Mouse (Mus musculus): ENCODE data around the gene Agbl3.

Agbl3 gene

DNA sequence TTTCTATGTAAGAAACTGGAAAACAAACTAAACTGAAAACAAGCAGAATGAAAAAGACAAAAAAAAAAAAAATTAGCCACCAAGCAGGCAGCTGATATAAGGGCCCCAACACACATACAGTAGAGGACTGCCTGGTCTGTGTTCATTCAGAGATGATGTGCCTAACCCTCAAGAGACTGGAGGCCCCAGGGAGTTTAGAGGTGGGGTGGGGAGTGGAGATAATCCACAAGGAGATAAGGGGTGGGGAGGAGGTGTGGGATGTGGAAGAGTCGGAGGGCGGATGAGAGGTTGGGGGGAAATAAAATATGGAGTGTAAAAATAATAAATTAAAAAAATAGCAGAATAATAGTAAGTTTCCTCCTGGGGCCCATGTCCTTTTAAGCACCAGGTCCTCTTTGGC lies 25.4 kb downstream of the Agbl3 start:
- DNase-seq = no peak

DNA sequence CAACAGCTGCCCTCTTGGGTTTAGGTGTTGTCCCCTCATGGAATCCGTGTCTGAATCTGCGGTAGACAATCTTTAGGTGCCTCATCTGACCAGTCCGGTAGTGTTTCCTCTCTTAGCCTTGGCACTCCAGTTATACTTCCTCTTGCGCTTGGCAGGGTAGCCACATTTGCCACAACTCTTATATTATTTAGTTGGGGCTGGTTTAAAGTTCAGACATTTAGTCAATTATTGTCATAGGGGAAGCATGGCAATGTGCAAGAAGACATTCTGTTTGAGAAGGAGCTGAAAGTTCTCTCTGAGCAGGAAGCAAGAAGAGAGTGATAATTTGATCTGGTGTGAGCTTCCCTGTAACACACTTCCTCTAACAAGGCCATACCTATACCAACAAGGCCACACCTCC lies 30.4 kb downstream of the Agbl3 start:
- DNase-seq = no peak

DNA sequence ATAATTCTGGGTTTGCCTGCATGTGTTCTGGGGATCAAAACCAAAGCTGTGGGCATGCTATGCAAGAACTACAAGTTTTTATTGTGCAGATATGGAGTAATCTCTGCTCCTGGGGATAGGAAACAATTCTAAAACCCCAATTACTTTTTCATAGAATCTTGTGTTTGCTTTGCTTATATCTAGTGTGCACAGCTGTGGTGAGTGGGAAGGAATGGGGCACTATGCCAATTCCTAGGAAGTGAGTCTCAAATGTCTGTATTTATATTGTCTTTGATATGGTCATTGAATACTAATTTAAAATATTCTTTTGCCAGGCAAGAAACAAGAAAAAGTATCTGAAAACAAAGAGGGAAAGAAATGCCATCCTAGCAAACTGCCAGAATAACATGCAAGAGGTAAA lies 44.2 kb downstream of the Agbl3 start:
- no peak for DNase-seq

DNA sequence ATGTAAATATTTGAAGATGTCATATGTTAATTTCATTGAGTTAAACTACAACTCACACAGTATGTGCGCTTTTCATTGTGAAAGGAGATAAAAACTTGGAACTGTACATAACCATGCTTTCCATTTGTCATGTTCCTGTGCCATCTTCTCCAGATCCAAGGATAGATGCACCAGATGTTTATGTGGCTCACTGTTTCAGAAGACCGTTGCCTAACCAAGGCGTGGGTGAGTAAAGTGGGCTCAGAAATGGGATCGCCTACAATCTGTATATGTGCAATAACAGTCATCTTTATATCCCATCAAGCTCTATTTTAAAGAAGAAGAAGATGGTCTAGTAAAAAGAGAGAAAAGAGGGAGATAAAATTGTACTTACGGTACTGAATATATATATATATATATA lies 52.1 kb downstream of the Agbl3 start:
- DNase-seq = no peak

DNA sequence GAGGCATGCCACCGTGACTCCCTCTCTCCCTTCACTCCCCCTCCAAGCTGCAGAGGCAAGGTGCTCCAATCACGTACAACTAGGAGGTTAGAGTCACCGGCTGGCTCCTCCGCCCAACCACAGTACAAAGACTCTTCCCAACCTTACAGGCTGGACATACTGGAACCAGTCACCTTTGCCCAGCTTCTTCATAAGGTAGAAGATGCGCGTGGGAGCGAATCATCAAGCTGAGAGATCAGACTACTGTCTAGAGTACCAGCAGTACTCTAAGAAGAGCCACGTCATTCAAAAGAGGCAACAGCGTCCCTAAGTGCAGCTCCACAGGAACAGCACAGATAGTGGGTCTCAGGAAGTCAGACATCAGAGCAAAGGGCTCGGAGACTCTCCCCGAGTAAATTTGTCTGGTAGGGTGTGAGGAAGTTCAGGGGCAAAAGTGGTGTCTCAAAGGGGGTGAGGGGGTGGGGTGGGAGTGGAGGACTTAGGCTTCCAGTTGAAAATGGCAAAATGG lies 81.4 kb downstream of the Agbl3 start:
- no peak for DNase-seq

DNA sequence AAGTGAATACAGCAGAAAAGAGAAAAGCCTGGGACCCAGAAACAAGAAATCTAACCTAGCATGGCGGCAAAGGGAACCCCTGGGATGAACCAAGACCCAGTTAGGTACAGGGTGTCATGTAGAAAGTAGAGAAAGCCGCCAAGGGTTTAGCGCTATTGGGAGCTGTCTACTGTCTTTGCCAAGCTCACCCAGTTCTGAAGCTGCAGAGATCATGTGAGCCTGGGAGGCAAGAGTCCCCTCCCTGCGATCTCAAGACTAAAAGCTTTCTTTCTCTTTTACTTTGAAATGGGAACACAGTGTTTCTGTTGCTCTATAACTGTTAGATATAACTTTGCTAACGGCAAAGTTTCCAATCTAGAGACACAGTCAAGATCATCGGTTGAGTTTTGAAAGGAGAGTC lies 82.1 kb downstream of the Agbl3 start:
- peak; percentile 55 to 72 for DNase-seq

DNA sequence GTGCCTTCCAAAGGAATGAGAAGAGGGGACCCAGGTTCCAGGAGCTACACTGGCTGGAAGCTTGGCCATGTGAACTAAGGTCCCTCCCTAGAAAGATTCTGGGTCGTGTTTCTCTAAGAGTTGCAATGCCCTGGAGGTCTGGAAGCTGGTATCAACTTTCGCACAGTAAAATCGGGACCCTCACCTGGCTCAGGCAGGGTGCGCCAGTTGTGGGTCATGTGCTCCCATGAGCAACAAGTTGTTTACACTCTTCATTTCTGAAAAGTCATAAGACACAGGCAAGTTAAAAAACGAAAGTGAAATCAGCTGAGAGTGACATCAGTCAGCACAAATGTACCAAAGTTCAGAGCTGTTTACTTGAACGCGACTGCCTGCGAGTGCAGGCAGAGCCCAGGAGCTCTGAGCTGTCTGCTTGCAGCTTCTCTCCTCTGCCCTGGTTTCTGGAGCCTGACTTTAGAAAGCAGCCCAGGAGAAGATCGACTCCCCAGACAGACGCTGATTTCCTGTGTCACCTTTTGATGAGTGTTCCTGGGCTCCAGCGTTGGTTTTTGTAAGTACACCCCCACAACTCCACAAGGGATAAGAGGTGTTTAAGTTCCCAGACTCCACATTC lies 82.7 kb downstream of the Agbl3 start, which contains the start of gene Tmem140:
Gene Tmem140 (plus strand): TSS at position 356 of the 613 bp plus-strand sequence.
- DNase-seq = peak; percentile 60 to 72

DNA sequence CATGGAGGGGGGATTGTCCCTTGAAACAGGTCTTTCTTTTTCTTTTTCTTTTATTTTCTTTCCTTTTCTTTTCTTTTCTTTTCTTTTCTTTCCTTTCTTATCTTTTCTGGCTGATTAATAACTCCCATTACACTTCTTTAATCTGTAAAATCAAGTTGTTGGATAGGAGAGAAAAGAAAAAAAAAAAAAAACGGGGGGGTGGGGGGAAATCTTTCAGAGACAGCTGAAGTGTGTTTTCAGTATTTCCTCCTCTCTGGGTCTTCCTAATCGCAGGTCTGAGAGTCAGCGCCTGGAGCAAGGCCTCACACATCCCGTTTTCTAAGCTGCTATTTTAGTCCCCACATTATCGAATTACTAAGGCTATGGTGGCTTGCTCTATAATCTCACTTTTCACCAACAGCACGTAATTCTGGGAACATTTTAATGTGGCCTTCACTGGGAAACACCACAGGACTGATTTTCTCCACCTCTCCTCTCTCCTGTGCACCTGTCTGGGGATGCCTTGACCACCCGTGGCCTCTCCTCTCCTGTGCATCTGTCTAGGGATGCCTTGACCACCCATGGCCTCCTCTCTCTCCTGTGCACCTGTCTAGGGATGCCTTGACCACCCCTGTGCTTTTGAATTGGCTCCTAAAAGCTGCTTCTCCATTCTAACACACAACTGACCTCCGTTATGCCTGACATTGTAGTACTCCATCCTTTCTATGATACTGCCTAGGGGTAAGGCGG lies 83.7 kb downstream of the Agbl3 start:
- DNase-seq = no peak

DNA sequence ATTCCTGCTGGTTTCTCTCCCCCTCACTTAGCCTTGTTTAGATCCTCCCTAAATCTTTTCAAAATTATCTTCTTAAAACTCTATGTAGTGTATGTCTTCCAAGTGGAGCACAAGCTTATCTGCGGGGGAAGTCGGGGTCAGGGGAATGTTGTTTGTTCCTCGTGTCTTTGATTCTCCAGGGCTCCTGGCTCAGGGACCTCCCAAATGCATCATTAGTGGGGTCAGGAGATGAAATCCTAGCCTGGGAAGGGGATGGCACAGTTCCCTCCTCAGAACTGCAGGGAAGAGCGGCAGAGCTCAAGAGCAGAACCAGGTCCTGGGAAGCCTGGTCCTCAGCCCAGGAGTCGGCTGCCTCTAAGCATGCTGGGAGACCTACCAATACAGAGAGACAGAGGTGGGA lies 85.0 kb downstream of the Agbl3 start:
- peak; percentile 43 to 63 for DNase-seq

DNA sequence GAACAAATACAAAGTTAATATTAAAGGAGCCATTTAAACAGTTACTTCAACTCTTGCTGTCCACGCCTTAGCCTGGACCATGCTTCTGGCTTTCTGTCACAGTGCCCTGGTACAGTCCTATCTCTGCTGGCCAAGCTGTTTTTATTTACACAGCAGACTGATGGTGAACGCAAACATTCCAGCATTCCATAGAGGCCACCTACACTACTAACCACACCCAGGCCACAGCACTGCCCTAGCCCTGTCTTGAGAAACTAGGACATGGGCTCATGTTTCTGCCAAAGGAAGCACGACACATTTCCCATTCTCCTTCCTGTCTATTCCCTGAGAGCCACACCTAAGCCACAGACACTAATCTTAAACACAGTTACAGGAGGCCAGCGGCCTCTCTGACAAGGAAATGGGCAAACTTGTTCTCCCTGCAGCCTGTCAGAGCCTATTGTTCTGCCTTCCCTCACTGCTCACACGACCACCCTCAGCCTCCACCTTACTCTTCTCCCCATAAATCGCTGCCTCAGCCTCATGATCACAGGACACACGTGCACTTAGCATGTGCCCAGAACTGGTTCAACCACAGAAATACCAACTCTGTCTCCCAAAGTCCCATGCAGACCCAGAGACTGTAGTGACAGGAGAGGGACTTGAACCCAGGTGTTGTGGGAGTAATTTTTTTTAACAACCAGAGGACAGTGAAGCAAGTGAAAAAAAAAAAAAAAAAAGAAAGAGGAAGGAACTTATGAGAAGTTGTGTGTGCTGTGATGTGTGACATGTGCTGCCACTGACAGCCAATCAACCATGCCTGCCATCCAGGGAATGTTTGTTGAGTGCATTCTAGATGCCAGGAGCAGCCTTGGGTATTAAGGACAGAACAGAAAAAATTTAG lies 85.7 kb downstream of the Agbl3 start:
- DNase-seq = peak; percentile 56 to 76

DNA sequence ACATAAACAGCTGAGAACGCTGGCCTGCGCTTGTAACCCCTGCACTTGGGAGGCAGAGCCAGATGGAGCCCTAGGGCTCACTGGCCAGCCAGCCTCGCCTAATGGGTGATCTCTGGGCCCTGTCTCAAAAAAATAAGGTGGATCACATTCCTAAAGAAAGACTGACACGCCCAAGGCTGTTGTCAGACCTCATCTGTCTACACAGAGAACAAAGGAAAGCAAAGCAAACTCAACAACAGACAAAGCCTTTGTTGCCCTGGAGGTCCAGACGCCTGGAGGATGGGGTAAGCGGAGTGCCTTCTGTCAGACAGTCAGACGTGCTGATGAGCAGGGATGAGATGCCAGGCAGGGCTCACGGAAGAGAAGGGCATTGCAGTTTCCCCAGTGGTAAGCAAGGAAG lies 86.6 kb downstream of the Agbl3 start:
- no peak for DNase-seq

DNA sequence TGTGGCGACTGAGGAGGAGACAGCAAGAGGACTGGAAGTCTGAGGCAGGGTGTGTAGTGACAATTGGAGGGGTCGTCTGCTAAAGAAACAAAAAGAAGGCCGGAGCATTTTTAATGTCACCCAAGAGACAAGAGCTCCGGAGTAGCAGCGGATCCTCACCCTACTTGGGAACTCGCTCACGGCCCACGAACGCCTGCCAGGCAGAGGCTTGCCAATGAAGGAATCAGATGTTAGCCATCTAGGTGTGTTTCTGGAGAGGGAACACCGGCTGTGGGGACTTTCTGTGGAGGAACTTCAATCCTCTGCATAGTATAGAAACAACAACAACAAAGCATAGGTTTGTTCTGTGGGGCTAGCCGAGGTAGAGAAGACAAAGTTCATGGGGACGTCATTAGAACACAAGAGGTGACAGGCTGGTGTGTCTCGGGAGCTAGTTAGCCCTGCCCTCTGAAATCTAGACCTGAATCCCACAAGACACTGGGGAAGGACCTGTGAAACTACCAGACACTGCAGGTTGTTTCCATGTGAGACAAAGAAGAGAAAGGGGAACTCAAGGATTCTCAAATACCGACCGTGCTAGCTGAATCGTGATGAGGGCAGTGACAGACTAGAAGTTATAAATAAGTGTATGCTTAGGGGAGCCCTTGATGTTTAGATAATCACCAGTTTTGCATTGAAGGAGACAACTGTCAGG lies 87.2 kb downstream of the Agbl3 start:
- no peak for DNase-seq

DNA sequence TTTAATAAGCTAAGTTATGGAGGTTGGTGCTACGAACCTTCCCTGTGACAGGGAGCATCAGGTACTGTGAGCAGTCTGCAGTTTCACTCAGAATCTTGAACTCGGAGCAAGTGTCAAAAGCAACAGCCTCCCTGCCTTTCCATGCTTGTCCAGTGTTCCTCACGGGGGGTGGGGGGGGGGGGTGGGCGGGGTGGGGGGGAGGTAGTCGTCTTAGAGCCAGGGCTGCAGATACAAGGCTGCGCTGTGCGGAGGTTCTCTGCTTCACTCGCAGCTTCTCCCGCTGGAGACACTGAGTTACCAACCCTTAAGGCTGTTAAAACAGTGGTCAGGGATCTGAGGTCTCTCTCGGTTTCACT lies 87.7 kb downstream of the Agbl3 start:
- DNase-seq = no peak

DNA sequence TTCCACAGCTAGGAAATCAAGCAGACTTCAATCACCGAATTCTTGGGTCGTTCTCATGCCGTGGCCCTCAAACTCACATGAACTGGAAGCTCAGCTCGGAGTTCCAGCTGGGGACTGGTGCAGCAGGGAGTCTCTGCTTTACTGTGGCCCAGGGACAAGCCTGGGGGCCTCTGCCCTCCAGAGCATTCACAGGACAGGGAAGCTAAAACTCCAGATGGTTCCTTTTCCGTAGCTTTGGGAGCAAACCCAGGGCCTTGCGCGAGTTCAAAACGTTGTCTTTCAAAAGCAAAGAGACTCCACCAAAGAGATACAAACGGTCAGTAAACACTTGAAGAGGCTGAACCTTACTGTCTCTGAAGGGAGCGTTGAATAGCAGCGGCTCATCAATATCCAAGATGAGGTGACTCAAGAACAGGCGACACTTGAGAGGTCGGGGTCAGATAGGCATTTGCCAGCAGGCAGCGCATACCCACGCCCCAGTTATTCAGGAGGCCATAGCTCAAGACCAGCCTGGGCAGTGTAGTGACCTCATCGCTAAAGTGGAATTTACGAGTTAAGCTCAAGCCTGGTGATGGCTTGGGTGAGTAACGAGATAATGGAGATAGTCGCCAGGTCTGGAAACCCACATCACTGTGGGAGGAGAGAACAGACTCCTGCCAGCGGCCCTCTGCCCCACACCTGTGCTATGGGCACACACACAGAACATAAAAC lies 88.4 kb downstream of the Agbl3 start:
- DNase-seq = peak in 1 of 2 experiments; percentile 35

DNA sequence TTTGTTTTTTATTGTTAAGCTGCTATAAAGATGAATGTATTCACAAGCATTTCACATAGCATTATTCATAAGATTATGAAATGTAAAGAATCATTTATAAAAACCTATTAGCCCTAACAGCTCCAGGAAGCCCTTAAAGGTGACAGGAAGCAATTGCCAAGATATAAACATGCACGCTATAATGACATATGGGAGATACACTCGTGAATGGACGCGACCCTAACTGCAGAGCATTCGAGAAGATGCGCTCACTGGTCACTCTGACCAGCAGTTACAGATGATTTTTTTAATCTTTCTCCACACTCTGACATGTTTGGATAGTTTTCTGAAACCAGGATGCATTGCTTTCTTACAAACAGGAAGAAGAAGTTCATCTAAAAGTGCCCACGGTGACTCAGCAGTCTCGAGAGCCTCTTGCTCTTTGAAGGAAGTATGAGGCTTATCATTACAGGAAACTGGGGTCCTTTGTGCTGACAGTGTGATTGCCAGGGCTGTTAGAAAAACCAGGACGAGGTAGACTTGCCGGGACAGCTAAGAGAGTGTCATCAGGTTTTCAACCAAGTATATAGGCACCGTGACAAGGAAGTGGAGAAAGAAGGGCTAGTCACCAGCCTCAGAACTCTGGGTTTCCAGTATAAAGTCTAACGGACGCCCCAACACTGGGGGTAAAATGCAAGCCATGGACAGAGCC lies 89.1 kb downstream of the Agbl3 start:
- DNase-seq = peak; percentile 52 to 64

DNA sequence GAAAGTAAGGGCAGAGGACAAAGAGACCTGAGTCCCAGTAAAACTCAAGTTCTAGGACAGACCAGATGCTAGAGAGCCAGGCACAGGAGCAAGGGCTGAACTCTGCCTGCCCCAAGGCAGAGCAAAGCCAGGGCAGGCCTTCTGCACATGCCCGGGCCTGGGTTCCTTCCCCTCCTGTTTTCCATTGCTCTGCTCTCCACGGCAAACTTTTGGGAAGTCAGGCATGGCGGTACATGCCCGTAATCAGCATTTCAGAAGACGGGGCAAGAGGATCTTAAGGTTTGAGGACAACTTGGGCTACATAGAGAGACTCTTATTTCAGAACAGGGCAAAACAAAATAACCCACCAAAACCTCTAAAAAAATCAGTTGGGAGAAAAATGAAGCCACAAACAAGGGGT lies 89.9 kb downstream of the Agbl3 start:
- DNase-seq = no peak

DNA sequence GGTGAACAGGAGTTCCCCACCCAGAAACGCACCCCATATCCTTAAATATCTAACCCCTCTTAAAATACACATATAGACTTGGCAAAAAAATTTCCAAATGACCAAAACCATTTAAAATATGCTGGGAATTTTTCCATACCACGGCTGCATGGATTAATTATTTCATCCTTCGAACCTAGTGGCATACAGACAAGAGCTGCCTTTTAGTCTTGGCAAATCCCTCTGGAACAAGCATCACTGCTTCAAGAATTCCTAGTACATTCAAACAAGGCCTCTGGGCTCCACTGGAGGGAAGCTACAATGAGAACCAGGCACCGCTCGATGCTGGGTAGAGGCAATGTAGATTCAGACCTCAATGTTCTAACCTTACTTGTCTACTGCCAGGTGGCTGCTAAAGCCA lies 90.5 kb downstream of the Agbl3 start:
- DNase-seq = no peak

DNA sequence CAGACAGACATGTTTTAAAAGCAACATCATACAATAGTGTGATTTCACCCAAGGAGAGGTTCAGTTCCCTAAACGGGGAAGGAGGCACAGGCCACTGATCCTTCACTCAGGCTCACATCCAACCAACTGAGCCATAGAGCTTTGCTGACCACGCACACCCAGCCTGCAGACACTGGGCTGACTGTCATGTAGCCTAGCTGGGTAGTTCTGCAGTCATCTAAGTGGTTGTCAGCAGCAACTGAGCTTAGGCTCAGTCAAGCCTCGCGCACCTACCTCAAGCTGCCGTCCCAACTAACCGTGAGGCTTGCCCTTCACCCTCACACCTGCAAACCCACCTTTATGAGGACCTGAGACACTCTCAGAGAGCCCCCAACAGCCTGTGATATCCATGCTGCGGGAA lies 91.7 kb downstream of the Agbl3 start:
- DNase-seq = no peak

DNA sequence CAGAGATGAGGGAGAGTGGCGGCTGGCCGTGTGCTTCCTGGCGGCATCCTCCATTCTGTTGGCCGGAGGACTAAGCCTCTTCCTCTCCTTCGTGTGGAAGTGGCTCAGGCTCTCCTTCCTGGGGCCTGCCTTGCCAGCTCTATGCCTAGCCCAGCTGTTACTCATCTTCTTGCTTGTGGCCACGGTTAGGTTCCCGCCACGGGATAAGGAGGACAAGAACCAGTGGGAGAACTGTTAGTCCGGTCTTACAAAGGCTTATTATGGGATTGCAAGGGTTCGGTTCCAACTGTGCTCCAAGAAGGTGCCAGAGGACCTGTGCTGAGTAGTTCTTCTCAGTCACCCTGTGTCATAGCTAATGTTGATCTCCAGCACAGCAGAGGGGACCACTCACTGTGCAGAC lies 92.6 kb downstream of the Agbl3 start:
- no peak for DNase-seq

DNA sequence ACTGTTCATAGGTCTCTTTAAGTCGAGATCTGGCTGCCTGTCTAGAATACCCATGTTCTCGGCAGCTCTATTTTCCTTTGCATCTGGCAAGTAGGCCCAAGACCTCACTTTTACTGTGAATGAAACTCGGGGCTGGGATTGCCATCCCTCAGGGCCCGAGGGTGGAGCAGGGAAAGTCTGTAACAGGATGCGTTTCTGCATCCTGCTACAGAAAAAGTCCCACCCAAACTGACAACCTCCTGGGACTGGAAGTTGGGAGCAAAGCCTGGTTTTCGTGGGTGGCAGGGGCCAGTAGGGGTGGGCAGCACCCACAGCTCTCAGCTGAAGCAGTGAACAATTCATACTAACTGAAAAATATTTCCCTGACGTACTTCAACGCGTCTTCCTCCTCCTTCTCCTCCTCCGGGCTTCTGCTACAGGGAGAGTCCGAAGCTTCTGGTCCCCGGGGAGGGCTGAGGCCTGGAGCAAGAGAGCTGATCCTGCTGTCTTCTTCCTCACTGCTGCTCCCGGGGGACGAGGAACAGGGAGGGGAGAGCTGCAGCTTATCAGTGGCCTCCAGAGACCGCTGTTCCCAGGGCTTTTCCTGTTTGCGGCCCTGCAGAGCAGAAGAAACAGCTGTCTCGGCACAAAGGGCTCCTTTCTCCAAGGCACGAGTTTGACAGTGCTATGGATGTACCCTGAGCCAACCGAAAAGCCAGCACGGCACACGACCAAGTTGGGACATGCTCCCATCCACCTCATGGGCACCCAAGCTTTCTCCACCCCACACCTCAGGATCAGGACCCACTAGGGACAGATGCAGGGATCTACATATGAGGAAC lies 94.1 kb downstream of the Agbl3 start:
- DNase-seq = peak; percentile 81 to 93

DNA sequence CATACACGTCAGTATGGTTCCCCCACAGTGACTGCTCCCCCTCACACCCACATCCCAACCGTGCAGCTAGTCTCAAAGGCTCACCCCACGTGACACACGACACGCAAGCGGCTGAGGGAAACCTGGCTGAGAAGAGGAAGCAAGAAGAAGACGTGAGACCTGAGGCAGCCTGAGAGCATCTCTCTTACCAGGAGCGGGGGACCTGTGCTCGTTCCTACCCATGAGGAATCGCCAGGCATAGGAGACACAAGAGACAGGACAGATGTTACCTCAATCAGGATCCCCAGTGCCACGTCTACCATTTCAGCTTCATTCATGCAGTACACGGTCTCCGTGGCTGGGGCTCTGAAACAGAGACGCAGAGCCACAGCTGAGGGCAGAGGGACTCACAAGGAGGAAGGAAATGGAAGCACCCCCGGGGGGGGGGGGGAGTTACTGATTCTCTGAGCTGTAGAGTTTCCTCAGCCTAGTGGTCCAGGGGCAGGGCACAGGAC lies 95.1 kb downstream of the Agbl3 start:
- DNase-seq = peak; percentile 43 to 56
